Mouse (Mus musculus) c-Kit-negative CD71-positive TER-119-positive erythroid progenitor cells, embryonic 14.5 days (primary cell): ENCODE measurements around the gene Nr2c1.

ENCODE experiments used
- DNase-seq: peaks from one replicate; pipeline ENCODE4 v3.0.0-alpha.2; 2013; ENCODE audit warnings: low read depth, low spot score

Nr2c1 gene

GRCm38 (mm10) chr10:94204973-94205372 lies 57.1 kb downstream of the Nr2c1 start:
- DNase-seq = no peak

GRCm38 (mm10) chr10:94210718-94211618 lies 63.1 kb downstream of the Nr2c1 start:
- DNase-seq = no peak

- DNase-seq = no peak
These were observed 63.9 kb downstream of the Nr2c1 start for GRCm38 (mm10) chr10:94211725-94212124.

DNA sequence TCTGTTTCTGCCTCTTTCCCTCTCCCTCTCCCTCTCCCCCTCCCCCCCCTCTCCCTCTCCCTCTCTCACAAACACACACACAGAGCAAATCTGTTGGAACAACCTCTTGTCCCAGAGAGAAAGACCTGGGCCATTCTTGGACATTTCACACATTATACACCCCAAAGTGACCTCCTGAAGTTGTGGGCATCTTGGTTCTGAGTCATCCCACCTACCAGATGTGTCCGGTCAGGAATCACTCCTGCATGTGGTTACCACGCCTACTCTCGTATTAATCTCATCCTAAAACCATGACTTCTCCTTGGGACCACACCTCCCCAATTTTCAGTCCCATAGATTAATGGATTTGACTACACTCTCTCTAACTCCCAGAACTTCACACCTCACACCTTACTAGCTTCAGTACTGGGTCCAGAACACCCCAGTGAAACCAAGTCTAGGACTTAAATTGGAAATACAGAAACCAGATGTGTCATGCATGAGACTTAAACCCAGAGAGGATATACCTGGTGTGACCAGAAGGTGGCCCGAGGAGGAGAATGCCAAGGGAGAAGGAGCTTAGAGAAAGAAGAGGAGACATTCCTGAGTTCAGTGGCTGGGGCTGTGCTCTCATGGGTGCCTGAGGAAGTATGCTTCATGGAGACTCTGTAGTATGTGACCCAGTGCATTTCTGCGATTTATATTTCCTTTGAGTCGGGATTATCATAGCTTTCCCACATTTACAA lies 77.4 kb downstream of the Nr2c1 start:
- DNase-seq = no peak

DNA sequence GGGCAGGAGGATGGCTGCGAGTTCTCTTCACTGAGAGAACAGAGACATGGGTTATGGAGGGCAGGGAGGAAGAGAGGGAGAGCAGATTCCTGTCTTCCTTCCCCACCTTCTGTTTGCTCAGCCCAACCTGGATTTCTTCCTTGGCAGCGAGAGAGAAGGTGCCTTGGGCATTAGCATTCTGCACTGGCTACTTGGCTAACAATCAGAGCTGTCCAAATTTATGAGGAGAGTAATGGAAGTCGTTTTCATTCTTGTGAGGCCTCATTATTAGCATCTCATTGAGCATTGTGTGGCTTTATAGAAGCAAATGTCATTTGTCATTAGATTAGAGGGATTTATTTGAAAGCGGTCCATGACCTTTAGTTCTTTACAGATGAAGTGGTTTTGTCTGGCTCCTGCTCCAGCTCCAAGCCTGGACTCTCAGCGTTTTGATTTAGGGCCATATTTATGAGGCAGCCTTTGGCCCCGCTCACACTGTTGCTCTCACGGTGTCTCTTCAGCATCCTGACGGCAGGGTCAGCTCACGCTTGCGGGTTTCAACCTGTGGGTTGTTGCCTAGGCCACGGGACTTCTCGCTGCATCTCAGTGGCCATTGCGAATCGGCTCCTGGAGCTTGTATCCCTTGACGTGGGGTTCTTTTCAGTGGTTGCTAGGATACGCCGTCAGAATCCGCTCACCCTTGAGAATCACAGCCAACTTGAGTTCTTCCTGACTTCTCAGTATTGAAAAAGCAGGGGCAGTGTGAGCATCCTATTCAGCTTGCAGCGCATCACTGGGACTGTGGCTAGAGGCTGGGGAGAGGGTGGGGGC lies 82.6 kb downstream of the Nr2c1 start:
- DNase-seq = no peak

DNA sequence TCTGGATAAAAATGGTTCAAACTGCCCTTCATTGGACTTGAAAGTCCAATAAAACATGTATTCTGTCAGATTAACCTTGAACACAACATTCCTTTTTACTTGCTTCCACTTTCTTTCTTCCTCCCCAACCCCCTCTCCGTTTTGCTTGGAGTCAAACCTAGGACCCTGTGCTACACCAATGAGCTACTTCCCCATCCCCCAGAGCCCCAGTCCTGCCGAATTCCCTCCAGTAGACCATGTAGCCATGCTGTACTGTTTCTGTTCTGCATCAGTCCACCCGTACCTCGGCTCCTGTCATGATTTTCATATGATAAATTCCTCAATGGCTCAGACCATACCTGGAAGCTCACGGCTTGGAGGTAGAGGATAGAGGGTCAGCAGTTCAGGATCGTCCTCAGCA lies 83.2 kb downstream of the Nr2c1 start:
- no peak for DNase-seq

GRCm38 (mm10) chr10:94235200-94235599 lies 87.4 kb downstream of the Nr2c1 start:
- no peak for DNase-seq

- DNase-seq = no peak
These were observed 93.5 kb downstream of the Nr2c1 start for GRCm38 (mm10) chr10:94241346-94241745.
